Mouse (Mus musculus): ENCODE measurements around the gene Stard10. TPM values are rescaled to one million over a fixed set of nuclear protein-coding genes. Genes with fewer than 3 reads are reported as not detected.

The Stard10 gene
- polyA plus RNA-seq, 1 experiment, result 95.5 TPM

- TF ChIP-seq POLR2A (IDR thresholded peaks at IDR 0.05; ENCODE audit: extremely low read depth, insufficient read depth, low read length) (no peak), CTCF (IDR thresholded peaks at IDR 0.05; ENCODE audit: extremely low read depth, insufficient read depth, low read length) (no peak)
- Histone ChIP-seq H3K4me1 (ENCODE audit: control insufficient read depth, insufficient read depth, low read length) (no peaks in the 10 kb centered on the region), H3K27ac (ENCODE audit: insufficient read depth, low read length) (no peak overlapping the region), H3K4me3 (ENCODE audit: insufficient read depth, low read length) (no peak overlapping the region)
Observed at GRCm38 (mm10) chr7:101354423-101354822, 37.5 kb downstream of the Stard10 start.

DNA sequence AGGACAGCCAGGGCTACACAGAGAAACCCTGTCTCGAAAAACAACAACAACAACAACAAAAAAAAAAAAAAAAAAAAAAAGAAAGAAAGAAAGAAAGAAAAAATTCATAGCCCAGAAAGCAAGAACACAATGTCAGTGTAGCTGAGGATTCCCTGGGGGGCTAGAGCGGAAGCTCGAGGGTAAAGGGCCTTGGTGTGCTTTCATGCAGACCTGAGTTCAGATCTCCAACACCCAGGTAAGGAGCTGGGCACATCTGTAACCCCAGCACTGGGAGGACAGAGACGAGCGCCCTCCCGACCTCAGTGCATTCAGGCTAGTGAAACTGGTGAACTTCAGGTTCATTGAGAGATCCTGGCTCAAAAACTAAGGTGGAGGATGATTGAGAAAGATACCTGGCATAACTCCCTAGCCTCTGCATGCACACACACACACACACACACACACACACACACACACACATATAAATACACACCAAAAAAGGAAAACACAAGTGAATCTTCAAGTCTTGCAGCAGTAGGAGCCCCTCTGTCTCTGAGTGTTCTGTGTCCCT, 38.7 kb downstream of the Stard10 start:
- H3K4me3 ChIP-seq (ENCODE audit: insufficient read depth, low read length), result no peak overlapping the region
- no peaks in the 10 kb centered on the region for H3K4me1 ChIP-seq (ENCODE audit: control insufficient read depth, insufficient read depth, low read length)
- H3K27ac ChIP-seq (ENCODE audit: insufficient read depth, low read length), result no peak overlapping the region
- TF ChIP-seq POLR2A (IDR thresholded peaks at IDR 0.05; ENCODE audit: extremely low read depth, insufficient read depth, low read length) (no peak), CTCF (IDR thresholded peaks at IDR 0.05; ENCODE audit: extremely low read depth, insufficient read depth, low read length) (no peak)

DNA sequence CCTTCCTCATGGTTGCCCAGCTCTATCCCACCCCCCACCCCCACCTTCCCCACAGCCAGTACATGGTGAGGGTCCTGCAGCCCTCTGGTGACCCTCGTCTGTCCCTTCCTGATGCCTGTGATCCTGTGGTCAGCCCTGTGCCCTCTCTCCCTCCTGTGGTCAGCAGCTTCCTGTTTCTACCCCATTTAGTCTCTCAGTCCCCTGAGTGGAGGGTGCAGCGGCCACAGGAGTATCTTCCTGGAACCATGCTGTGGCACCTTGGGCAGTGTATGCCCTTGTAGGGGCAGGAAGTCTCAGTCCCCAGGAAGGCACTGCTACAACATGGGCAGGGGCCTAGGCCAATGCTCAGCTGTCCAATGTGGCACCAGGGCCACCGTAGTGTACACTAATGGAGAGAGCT, 40.0 kb downstream of the Stard10 start:
- TF ChIP-seq POLR2A (IDR thresholded peaks at IDR 0.05; ENCODE audit: extremely low read depth, insufficient read depth, low read length) (no peak), CTCF (IDR thresholded peaks at IDR 0.05; ENCODE audit: extremely low read depth, insufficient read depth, low read length) (no peak)
- no peak overlapping the region for H3K27ac ChIP-seq (ENCODE audit: insufficient read depth, low read length)

GRCm38 (mm10) chr7:101360406-101360805, 43.5 kb downstream of the Stard10 start:
- no peak for TF ChIP-seq CTCF (IDR thresholded peaks at IDR 0.05; ENCODE audit: extremely low read depth, insufficient read depth, low read length)
- TF ChIP-seq POLR2A (IDR thresholded peaks at IDR 0.05; ENCODE audit: extremely low read depth, insufficient read depth, low read length), result no peak
- Histone ChIP-seq H3K27ac (ENCODE audit: insufficient read depth, low read length) (no peak overlapping the region), H3K4me1 (ENCODE audit: control insufficient read depth, insufficient read depth, low read length) (no peaks in the 10 kb centered on the region), H3K4me3 (ENCODE audit: insufficient read depth, low read length) (no peak overlapping the region)

More for the DNA sequence above, 40.0 kb downstream of the Stard10 start:
- H3K4me1 ChIP-seq (ENCODE audit: control insufficient read depth, insufficient read depth, low read length), result no peaks in the 10 kb centered on the region
- H3K4me3 ChIP-seq (ENCODE audit: insufficient read depth, low read length), result no peak overlapping the region

GRCm38 (mm10) chr7:101361021-101361420, 44.1 kb downstream of the Stard10 start:
- H3K4me1 ChIP-seq (ENCODE audit: control insufficient read depth, insufficient read depth, low read length), result no peaks in the 10 kb centered on the region
- no peak for TF ChIP-seq POLR2A (IDR thresholded peaks at IDR 0.05; ENCODE audit: extremely low read depth, insufficient read depth, low read length)
- no peak for TF ChIP-seq CTCF (IDR thresholded peaks at IDR 0.05; ENCODE audit: extremely low read depth, insufficient read depth, low read length)
- no peak overlapping the region for H3K27ac ChIP-seq (ENCODE audit: insufficient read depth, low read length)
- no peak overlapping the region for H3K4me3 ChIP-seq (ENCODE audit: insufficient read depth, low read length)

DNA sequence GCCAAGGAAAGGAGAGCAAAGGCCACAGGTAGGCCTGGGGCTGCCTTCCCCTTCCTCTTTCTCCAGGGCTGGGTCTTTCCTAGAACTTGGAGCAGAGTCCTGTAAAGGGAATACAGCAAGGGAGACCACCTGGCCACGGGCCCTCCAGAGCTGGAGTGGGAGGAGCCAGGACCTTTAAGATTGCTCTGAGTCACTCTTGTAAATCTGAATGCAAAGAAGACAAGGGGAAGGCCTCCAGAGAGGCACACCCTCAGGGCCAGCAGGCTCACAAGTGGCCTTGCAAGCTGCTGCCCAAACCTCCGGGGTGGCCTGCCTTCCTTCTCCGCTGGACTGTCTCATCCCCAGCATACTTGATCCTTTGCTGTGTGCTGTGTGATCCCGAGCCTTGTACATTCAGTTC, 44.9 kb downstream of the Stard10 start:
- no peak overlapping the region for H3K27ac ChIP-seq (ENCODE audit: insufficient read depth, low read length)
- no peaks in the 10 kb centered on the region for H3K4me1 ChIP-seq (ENCODE audit: control insufficient read depth, insufficient read depth, low read length)
- H3K4me3 ChIP-seq (ENCODE audit: insufficient read depth, low read length), result no peak overlapping the region
- TF ChIP-seq CTCF (IDR thresholded peaks at IDR 0.05; ENCODE audit: extremely low read depth, insufficient read depth, low read length) (no peak), POLR2A (IDR thresholded peaks at IDR 0.05; ENCODE audit: extremely low read depth, insufficient read depth, low read length) (no peak)

GRCm38 (mm10) chr7:101362791-101363191, 45.9 kb downstream of the Stard10 start:
- Histone ChIP-seq H3K4me3 (ENCODE audit: insufficient read depth, low read length) (no peak overlapping the region), H3K4me1 (ENCODE audit: control insufficient read depth, insufficient read depth, low read length) (no peaks in the 10 kb centered on the region), H3K27ac (ENCODE audit: insufficient read depth, low read length) (no peak overlapping the region)
- TF ChIP-seq CTCF (IDR thresholded peaks at IDR 0.05; ENCODE audit: extremely low read depth, insufficient read depth, low read length) (no peak), POLR2A (IDR thresholded peaks at IDR 0.05; ENCODE audit: extremely low read depth, insufficient read depth, low read length) (no peak)

DNA sequence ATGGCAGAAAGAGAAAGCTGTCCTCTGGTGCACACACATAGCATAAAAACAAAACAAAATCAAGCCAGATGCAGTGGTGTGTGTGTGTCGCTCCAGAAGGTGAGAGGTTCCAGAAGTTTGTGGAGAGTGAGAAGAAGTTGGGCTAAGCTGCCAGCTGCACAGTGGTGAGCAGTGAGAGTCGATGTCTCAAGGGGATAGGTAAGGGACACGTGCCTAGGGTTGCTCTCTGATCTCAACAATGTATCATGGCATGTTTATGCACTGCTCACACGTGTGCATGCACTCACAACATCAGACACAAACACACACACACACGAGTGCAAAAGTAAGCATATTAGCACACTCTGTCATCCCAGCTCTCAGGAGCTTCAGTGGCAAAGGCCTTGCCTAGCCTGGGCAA, 47.0 kb downstream of the Stard10 start:
- no peaks in the 10 kb centered on the region for H3K4me1 ChIP-seq (ENCODE audit: control insufficient read depth, insufficient read depth, low read length)
- TF ChIP-seq CTCF (IDR thresholded peaks at IDR 0.05; ENCODE audit: extremely low read depth, insufficient read depth, low read length) (no peak), POLR2A (IDR thresholded peaks at IDR 0.05; ENCODE audit: extremely low read depth, insufficient read depth, low read length) (no peak)
- no peak overlapping the region for H3K4me3 ChIP-seq (ENCODE audit: insufficient read depth, low read length)
- no peak overlapping the region for H3K27ac ChIP-seq (ENCODE audit: insufficient read depth, low read length)

- Histone ChIP-seq H3K4me3 (ENCODE audit: insufficient read depth, low read length) (no peak overlapping the region), H3K4me1 (ENCODE audit: control insufficient read depth, insufficient read depth, low read length) (no peaks in the 10 kb centered on the region), H3K27ac (ENCODE audit: insufficient read depth, low read length) (no peak overlapping the region)
- TF ChIP-seq CTCF (IDR thresholded peaks at IDR 0.05; ENCODE audit: extremely low read depth, insufficient read depth, low read length), result no peak
- no peak for TF ChIP-seq POLR2A (IDR thresholded peaks at IDR 0.05; ENCODE audit: extremely low read depth, insufficient read depth, low read length)
Observed at GRCm38 (mm10) chr7:101367901-101368852, 51.3 kb downstream of the Stard10 start.

DNA sequence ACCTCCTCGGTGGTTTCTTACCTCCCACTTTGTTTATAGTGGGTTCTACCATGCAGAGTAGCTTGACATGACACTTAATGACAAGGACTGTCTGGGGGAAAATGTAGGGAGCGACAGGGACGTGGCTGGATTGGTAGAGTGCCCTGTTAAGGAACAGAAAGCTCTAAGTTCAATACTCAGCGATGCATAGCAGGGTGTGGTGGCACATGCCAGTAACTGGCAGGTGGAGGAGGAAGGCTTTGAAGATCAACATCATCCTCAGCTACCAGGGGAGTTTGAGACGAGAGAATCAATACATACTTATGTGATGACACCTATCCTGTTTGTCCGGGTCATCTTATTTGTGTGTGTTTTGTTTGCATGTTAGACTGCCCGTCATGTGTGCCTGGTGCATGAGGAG, 52.8 kb downstream of the Stard10 start:
- Histone ChIP-seq H3K4me3 (ENCODE audit: insufficient read depth, low read length) (no peak overlapping the region), H3K27ac (ENCODE audit: insufficient read depth, low read length) (no peak overlapping the region), H3K4me1 (ENCODE audit: control insufficient read depth, insufficient read depth, low read length) (no peaks in the 10 kb centered on the region)
- no peak for TF ChIP-seq CTCF (IDR thresholded peaks at IDR 0.05; ENCODE audit: extremely low read depth, insufficient read depth, low read length)
- TF ChIP-seq POLR2A (IDR thresholded peaks at IDR 0.05; ENCODE audit: extremely low read depth, insufficient read depth, low read length), result no peak

All from cortical plate, adult 2 months (tissue).